Mouse (Mus musculus) neutrophil, adult 65 days (primary cell): ENCODE data around the gene Pth1r. TPM values are rescaled to one million over a fixed set of nuclear protein-coding genes. Genes with fewer than 3 reads are reported as not detected.

Experiments used
- total RNA-seq: library from RNA; stranded (reverse); gene quantifications from 2 replicates; pipeline ENCODE4 v1.2.4, GENCODE M21; 2023

The Pth1r gene
- total RNA-seq, result 0.39 and 0.47 TPM in 2 replicates

DNA sequence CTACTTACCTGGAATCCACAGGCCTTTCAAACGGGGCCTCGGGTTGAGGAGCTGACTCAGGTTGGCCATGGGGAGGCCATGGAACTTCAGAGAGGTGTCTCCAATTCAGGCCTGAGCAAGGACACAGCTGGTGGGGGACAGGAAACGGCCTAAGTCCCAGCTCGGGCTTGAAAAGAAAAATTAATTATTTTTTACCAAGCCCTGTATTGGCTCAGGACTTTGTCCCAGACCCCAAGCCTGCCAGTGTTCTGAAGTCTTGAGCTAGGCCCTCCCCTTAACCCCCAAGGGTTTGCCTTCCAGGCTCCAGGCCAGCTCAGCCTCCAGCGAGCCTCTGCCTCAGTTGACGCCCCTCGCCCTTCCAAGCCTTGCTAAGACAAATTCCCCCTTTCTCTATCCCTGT lies at the start of gene Pth1r:
Pth1r (minus strand) TSS at position 185 of the 400 bp plus-strand sequence.

DNA sequence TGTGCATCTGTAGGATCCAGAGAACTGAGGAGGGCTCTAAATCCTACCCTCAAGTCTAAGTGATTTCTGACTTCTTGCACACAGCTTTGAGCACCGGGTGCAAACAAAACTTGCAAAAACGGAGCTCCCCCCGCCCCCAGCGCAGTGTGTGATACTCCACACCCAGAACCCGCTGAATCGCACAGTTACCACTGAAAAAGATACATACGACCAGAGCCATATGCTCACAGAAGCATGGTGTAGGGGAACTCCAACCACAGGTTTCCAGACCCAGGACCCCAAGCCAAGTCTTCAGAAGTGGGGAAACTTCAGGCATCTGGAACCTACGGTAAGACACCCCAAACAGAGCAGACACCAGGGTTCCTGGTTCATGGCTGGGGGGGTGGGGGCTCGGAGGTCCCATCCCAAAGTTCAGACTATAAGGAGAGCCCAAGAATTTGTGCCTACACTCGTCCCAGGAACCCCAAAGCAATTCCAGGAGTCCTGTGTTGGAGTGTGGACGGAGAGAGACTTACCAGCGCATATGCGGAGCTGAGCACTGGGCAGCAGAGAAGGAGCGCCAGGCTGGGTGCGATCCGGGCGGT lies 5.1 kb downstream of the Pth1r start, which contains the start of gene Myl3:
Myl3 (plus strand) TSS at position 151 of the 584 bp plus-strand sequence.

Other genes with a start within 250 kb of the Pth1r start
- gene Setd2, start 214.5 kb downstream of the Pth1r start, total RNA-seq, result 112 and 152 TPM in 2 replicates
- 4.7 and 5.2 TPM in 2 replicates for gene Nradd, start 122.7 kb downstream of the Pth1r start, total RNA-seq
- 300 and 394 TPM in 2 replicates for gene Nbeal2, start 93.0 kb downstream of the Pth1r start, total RNA-seq
- 131 and 158 TPM in 2 replicates for gene Ccdc12, start 90.6 kb downstream of the Pth1r start, total RNA-seq
- not detected in 2 replicates for gene Myl3, start 5.3 kb downstream of the Pth1r start, total RNA-seq
- gene Prss42, start 51.0 kb upstream of the Pth1r start, total RNA-seq, result not detected in 2 replicates
- not detected in 2 replicates for gene Prss44, start 66.8 kb upstream of the Pth1r start, total RNA-seq
- not detected in 2 replicates for gene Prss43, start 79.5 kb upstream of the Pth1r start, total RNA-seq
- not detected in 2 replicates for gene Prss45, start 87.4 kb upstream of the Pth1r start, total RNA-seq
- not detected in 2 replicates for gene Prss46, start 97.4 kb upstream of the Pth1r start, total RNA-seq
- not detected in 2 replicates for gene Prss50, start 110.8 kb upstream of the Pth1r start, total RNA-seq
- gene Als2cl, start 132.7 kb upstream of the Pth1r start, total RNA-seq, result 0.29 and 0.38 TPM in 2 replicates
- not detected in 2 replicates for gene Tmie, start 133.0 kb upstream of the Pth1r start, total RNA-seq
- not detected in 2 replicates for gene Fam240a, start 169.7 kb upstream of the Pth1r start, total RNA-seq
- gene Tdgf1, start 199.0 kb upstream of the Pth1r start, total RNA-seq, result not detected in 2 replicates
- gene Lrrc2, start 204.4 kb upstream of the Pth1r start, total RNA-seq, result not detected in 2 replicates
- gene Rtp3, start 243.4 kb upstream of the Pth1r start, total RNA-seq, result not detected in 2 replicates